Mouse (Mus musculus) Patski (cell line): ENCODE data around the gene Krt31. TPM values are rescaled to one million over a fixed set of nuclear protein-coding genes. Genes with fewer than 3 reads are reported as not detected.

ENCODE experiments used
- ATAC-seq: fragments of 100-300 bp; one replicate; pipeline ENCODE4 v1.8.0; 2021
- CTCF ChIA-PET: fragments of 350-600 bp; sonication (Branson Sonifier 250); formaldehyde crosslinking; loops from one replicate; lab custom pipeline; 2022; ENCODE audit warnings: inconsistent platforms; lab: Charles Lee
- POLR2A ChIA-PET: fragments of 350-600 bp; sonication (Branson Sonifier 250); formaldehyde crosslinking; loops from one replicate; lab custom pipeline; 2022; ENCODE audit warnings: antibody characterized with exemption, inconsistent platforms; lab: Charles Lee
- DNase-seq: peaks from one replicate; pipeline ENCODE4 v3.0.0-alpha.2; 2011; ENCODE audit warnings: low read depth, low spot score
- H3K27me3 ChIP-seq: fragments of 371-371 bp; one replicate; pipeline ENCODE4 v1.5.1; 2021
- CTCF ChIP-seq: fragments of 100-300 bp; IDR thresholded peaks from one replicate; pipeline ENCODE4 v1.5.1; 2021
- in situ Hi-C: fragments of 300-500 bp; cut with MboI; formaldehyde crosslinking; loops from 3 replicates; pipeline ENCODE4 v1.11.1; 2018; ENCODE audit warnings: low pct_unique_long_range_greater_than_20kb, mixed read lengths
- polyA plus RNA-seq: library from polyadenylated mRNA; unstranded; gene quantifications from one replicate; pipeline ENCODE4 v1.2.3, GENCODE M21; 2021

Gene Krt31
- polyA plus RNA-seq, 1 experiment from 2014 or later, result not detected

GRCm38 (mm10) chr11:100008336-100008735, 42.0 kb downstream of the Krt31 start:
- no peak for DNase-seq
- no peak for TF ChIP-seq CTCF
- ChIA-PET POLR2A (no interaction called here), CTCF (no interaction called here)
- peaks cover 3% of the 10 kb centered on the region for H3K27me3 ChIP-seq
- no peak for ATAC-seq
- in situ Hi-C loops, result loop anchor here (5.0 to 10.0 kb wide), 4 partner anchors 289 to 634 kb away; partner anchors contain the start of gene Krt28

- TF ChIP-seq CTCF, result peak; percentile 66
- in situ Hi-C loops, result loop anchor here (5.0 to 10.0 kb wide), 4 partner anchors 291 to 632 kb away; partner anchors contain the start of gene Krt28
- POLR2A ChIA-PET, result no interaction called here
Measured at GRCm38 (mm10) chr11:100006624-100007023, 43.7 kb downstream of the Krt31 start.

GRCm38 (mm10) chr11:100005905-100006304, 44.4 kb downstream of the Krt31 start:
- CTCF ChIA-PET, result interaction anchor here (1.1 to 2.0 kb wide), 8 partner anchors 8 to 617 kb away, joined by 3 to 5 read pairs (median 3); partner anchors contain the start of gene Krt10
- no peak for TF ChIP-seq CTCF
- no peak for DNase-seq
- ATAC-seq, result no peak
- H3K27me3 ChIP-seq, result peaks cover 3% of the 10 kb centered on the region
- POLR2A ChIA-PET, result no interaction called here
- in situ Hi-C loops, result loop anchor here (5.0 to 10.0 kb wide), 4 partner anchors 291 to 631 kb away; partner anchors contain the start of gene Krt28

More at GRCm38 (mm10) chr11:100006624-100007023, 43.7 kb downstream of the Krt31 start:
- CTCF ChIA-PET, result interaction anchor here (1.4 to 2.0 kb wide), 3 partner anchors 17 to 288 kb away, joined by 5 read pairs; no protein-coding TSS in a partner anchor
- DNase-seq (no peak), ATAC-seq (no peak)
- peaks cover 3% of the 10 kb centered on the region for H3K27me3 ChIP-seq

GRCm38 (mm10) chr11:100004846-100005245, 45.5 kb downstream of the Krt31 start:
- TF ChIP-seq CTCF, result peak; percentile 91
- CTCF ChIA-PET, result interaction anchor here (1.1 to 1.5 kb wide), 3 partner anchors 9 to 616 kb away, joined by 3 read pairs; partner anchors contain the start of gene Krt10
- no peak for ATAC-seq
- POLR2A ChIA-PET, result no interaction called here
- in situ Hi-C loops, result loop anchor here (5.0 to 10.0 kb wide), 4 partner anchors 292 to 630 kb away; partner anchors contain the start of gene Krt28
- no peak for DNase-seq
- H3K27me3 ChIP-seq, result peaks cover 3% of the 10 kb centered on the region

GRCm38 (mm10) chr11:99999091-99999490, 51.3 kb downstream of the Krt31 start:
- in situ Hi-C loops, result no loop called here
- ChIA-PET CTCF (no interaction called here), POLR2A (no interaction called here)
- no peak for TF ChIP-seq CTCF
- no peak for DNase-seq
- H3K27me3 ChIP-seq, result no peaks in the 10 kb centered on the region
- ATAC-seq, result no peak

Other genes starting within 250 kb of the Krt31 start
- gene Gm11554, start 246.1 kb downstream of the Krt31 start, polyA plus RNA-seq, result not detected
- gene Krtap4-13, start 240.7 kb downstream of the Krt31 start, polyA plus RNA-seq, result not detected
- gene Gm11564, start 234.9 kb downstream of the Krt31 start, polyA plus RNA-seq, result not detected
- gene 2300003K06Rik, start 212.5 kb downstream of the Krt31 start, polyA plus RNA-seq, result not detected
- gene Krtap4-16, start 198.9 kb downstream of the Krt31 start, polyA plus RNA-seq, result not detected
- gene Gm11568, start 192.6 kb downstream of the Krt31 start, polyA plus RNA-seq, result not detected
- gene Gm11559, start 186.1 kb downstream of the Krt31 start, polyA plus RNA-seq, result not detected
- gene Krtap9-1, start 177.2 kb downstream of the Krt31 start, polyA plus RNA-seq, result not detected
- gene Gm11567, start 171.4 kb downstream of the Krt31 start, polyA plus RNA-seq, result not detected
- gene Krtap31-1, start 142.6 kb downstream of the Krt31 start, polyA plus RNA-seq, result not detected
- gene Gm11565, start 135.8 kb downstream of the Krt31 start, polyA plus RNA-seq, result not detected
- gene Krtap31-2, start 114.3 kb downstream of the Krt31 start, polyA plus RNA-seq, result not detected
- gene Krtap9-5, start 102.1 kb downstream of the Krt31 start, polyA plus RNA-seq, result not detected
- gene Krtap29-1, start 71.5 kb downstream of the Krt31 start, polyA plus RNA-seq, result not detected
- gene Krtap16-1, start 64.0 kb downstream of the Krt31 start, polyA plus RNA-seq, result not detected
- not detected for gene Krtap17-1, start 56.6 kb downstream of the Krt31 start, polyA plus RNA-seq
- not detected for gene Krt33a, start 34.3 kb downstream of the Krt31 start, polyA plus RNA-seq
- 0.18 TPM for gene Krt33b, start 20.7 kb downstream of the Krt31 start, polyA plus RNA-seq
- gene Krt34, start 9.0 kb downstream of the Krt31 start, polyA plus RNA-seq, result not detected
- not detected for gene Krt32, start 37.7 kb upstream of the Krt31 start, polyA plus RNA-seq
- gene Krt35, start 45.7 kb upstream of the Krt31 start, polyA plus RNA-seq, result not detected
- gene Krt36, start 55.1 kb upstream of the Krt31 start, polyA plus RNA-seq, result not detected
- gene Krt13, start 71.0 kb upstream of the Krt31 start, polyA plus RNA-seq, result not detected
- gene Krt15, start 85.4 kb upstream of the Krt31 start, polyA plus RNA-seq, result 0.74 TPM
- gene Krt19, start 98.1 kb upstream of the Krt31 start, polyA plus RNA-seq, result not detected
- gene Krt9, start 142.7 kb upstream of the Krt31 start, polyA plus RNA-seq, result not detected
- not detected for gene Krt14, start 157.0 kb upstream of the Krt31 start, polyA plus RNA-seq
- gene Krt16, start 198.4 kb upstream of the Krt31 start, polyA plus RNA-seq, result not detected
- 0.10 TPM for gene Krt17, start 210.5 kb upstream of the Krt31 start, polyA plus RNA-seq
- gene Krt42, start 219.3 kb upstream of the Krt31 start, polyA plus RNA-seq, result 0.08 TPM